Mouse (Mus musculus) embryonic facial prominence, embryonic 10.5 days (tissue): ENCODE measurements around the gene Mn1. TPM values are rescaled to one million over a fixed set of nuclear protein-coding genes. Genes with fewer than 3 reads are reported as not detected.

Experiments used
- DNase-seq: peaks from one replicate; pipeline ENCODE4 v3.0.0-alpha.2; 2017; ENCODE audit warnings: low spot score
- H3K27ac ChIP-seq: fragments of 300-500 bp; sonication (generic); replicated peaks from 2 replicates; pipeline ENCODE4 v1.5.1; 2016; ENCODE audit warnings: mild to moderate bottlenecking
- H3K27me3 ChIP-seq: fragments of 300-500 bp; sonication (generic); replicated peaks from 2 replicates; pipeline ENCODE4 v1.6.1; 2016; ENCODE audit warnings: low read depth, mild to moderate bottlenecking; ENCODE audit not compliant: poor library complexity, severe bottlenecking
- H3K36me3 ChIP-seq: fragments of 300-500 bp; sonication (generic); replicated peaks from 2 replicates; pipeline ENCODE4 v1.6.1; 2016; ENCODE audit warnings: mild to moderate bottlenecking, moderate library complexity
- H3K4me1 ChIP-seq: fragments of 300-500 bp; sonication (generic); 2 replicates; pipeline ENCODE4 v1.6.1; 2016
- H3K4me3 ChIP-seq: fragments of 300-500 bp; sonication (generic); 2 replicates; pipeline ENCODE4 v1.5.1; 2016; ENCODE audit warnings: mild to moderate bottlenecking, moderate library complexity
- H3K9me3 ChIP-seq: fragments of 300-500 bp; sonication (generic); 2 replicates; pipeline ENCODE4 v1.6.1; 2016; ENCODE audit warnings: mild to moderate bottlenecking
- WGBS: fragments of 180-500 bp; shearing (Covaris S2); methylation state at CpG from one replicate; pipeline ENCODE4 v1.1.7; 2016; 5-methylcytosine and 5-hydroxymethylcytosine counted together
- polyA plus RNA-seq: library from polyadenylated mRNA; unstranded; fragments of >200 nt; fragmentation: Nextera tagmentation; extraction: Ambion mirVana; gene quantifications from 2 replicates; pipeline ENCODE4 v1.2.1, GENCODE M21; 2016

Mn1 gene
- 44.3 and 49.5 TPM in 2 replicates for polyA plus RNA-seq

- under 1% methylated on average over 88 of the region's 88 CpGs for WGBS
Measured at GRCm38 (mm10) chr5:111416591-111417374, at the start of gene Mn1. TSS of gene Mn1 (plus strand) at chr5:111417362.

GRCm38 (mm10) chr5:111367937-111368517, 49.1 kb upstream of the Mn1 start:
- 0 out of 2 replicates have a peak overlapping the region, but pooled peaks have one; percentile 26 for H3K27ac ChIP-seq

More at GRCm38 (mm10) chr5:111416591-111417374, at the start of gene Mn1:
- Histone ChIP-seq H3K27ac (peak within 1 kb of the TSS; percentile 99), H3K27me3 (peaks cover 52% of the 10 kb centered on the region), H3K4me1 (peaks cover 75% of the 10 kb centered on the region), H3K36me3 (peaks cover 37% of the 10 kb centered on the region), H3K9me3 (no peaks in the 10 kb centered on the region), H3K4me3 (peak within 1 kb of the TSS; percentile 99)
- DNase-seq: peak; percentile 98

GRCm38 (mm10) chr5:111368576-111368975, 48.6 kb upstream of the Mn1 start:
- no peak overlapping the region for H3K4me3 ChIP-seq
- H3K9me3 ChIP-seq: no peaks in the 10 kb centered on the region
- peaks cover 3% of the 10 kb centered on the region; the same call in 1 of the 2 replicates for H3K4me1 ChIP-seq
- no peak for DNase-seq
- no peak overlapping the region for H3K27ac ChIP-seq
- peaks cover 82% of the 10 kb centered on the region for H3K36me3 ChIP-seq
- WGBS: 85% methylated on average over 5 of the region's 5 CpGs
- H3K27me3 ChIP-seq: no peaks in the 10 kb centered on the region

More at GRCm38 (mm10) chr5:111367937-111368517, 49.1 kb upstream of the Mn1 start:
- Histone ChIP-seq H3K4me1 (peaks cover 3% of the 10 kb centered on the region; the same call in 1 of the 2 replicates), H3K9me3 (no peaks in the 10 kb centered on the region), H3K36me3 (peaks cover 82% of the 10 kb centered on the region), H3K4me3 (no peak overlapping the region), H3K27me3 (no peaks in the 10 kb centered on the region)
- DNase-seq: no peak
- 85% methylated on average over 11 of the region's 11 CpGs for WGBS

- Histone ChIP-seq H3K4me3 (no peak overlapping the region), H3K27ac (peak overlapping the region; percentile 26; the same call in 1 of the 2 replicates), H3K4me1 (peaks cover 34% of the 10 kb centered on the region), H3K9me3 (no peaks in the 10 kb centered on the region), H3K36me3 (peaks cover 97% of the 10 kb centered on the region), H3K27me3 (no peaks in the 10 kb centered on the region)
- 90% methylated on average over 4 of the region's 4 CpGs for WGBS
- DNase-seq: no peak
Measured at GRCm38 (mm10) chr5:111375616-111376015, 41.5 kb upstream of the Mn1 start.

GRCm38 (mm10) chr5:111376276-111377020, 40.7 kb upstream of the Mn1 start:
- Histone ChIP-seq H3K27ac (peak overlapping the region; percentile 26), H3K4me3 (no peak overlapping the region), H3K27me3 (no peaks in the 10 kb centered on the region), H3K9me3 (no peaks in the 10 kb centered on the region), H3K36me3 (peaks cover 97% of the 10 kb centered on the region), H3K4me1 (peaks cover 34% of the 10 kb centered on the region)
- peak; percentile 44 for DNase-seq
- WGBS: 78% methylated on average over 24 of the region's 24 CpGs

- peaks cover 93% of the 10 kb centered on the region for H3K36me3 ChIP-seq
- H3K4me1 ChIP-seq: peaks cover 38% of the 10 kb centered on the region
- WGBS: 69% methylated on average over 7 of the region's 7 CpGs
- no peaks in the 10 kb centered on the region for H3K9me3 ChIP-seq
- no peak for DNase-seq
- H3K27me3 ChIP-seq: no peaks in the 10 kb centered on the region
- peak overlapping the region; percentile 30; the same call in 1 of the 2 replicates for H3K27ac ChIP-seq
- no peak overlapping the region for H3K4me3 ChIP-seq
Measured at GRCm38 (mm10) chr5:111378126-111378993, 38.8 kb upstream of the Mn1 start.

GRCm38 (mm10) chr5:111383335-111383734, 33.8 kb upstream of the Mn1 start:
- Histone ChIP-seq H3K27me3 (no peaks in the 10 kb centered on the region), H3K27ac (no peak overlapping the region), H3K4me1 (peaks cover 26% of the 10 kb centered on the region), H3K4me3 (no peak overlapping the region), H3K9me3 (no peaks in the 10 kb centered on the region), H3K36me3 (peaks cover 96% of the 10 kb centered on the region)
- 70% methylated on average over 5 of the region's 5 CpGs for WGBS
- DNase-seq: no peak

- DNase-seq: no peak
- Histone ChIP-seq H3K36me3 (peaks cover 43% of the 10 kb centered on the region), H3K4me3 (no peak overlapping the region), H3K9me3 (no peaks in the 10 kb centered on the region), H3K27ac (no peak overlapping the region), H3K27me3 (no peaks in the 10 kb centered on the region), H3K4me1 (peaks cover 38% of the 10 kb centered on the region)
- WGBS: 91% methylated on average over 10 of the region's 10 CpGs
Measured at GRCm38 (mm10) chr5:111390911-111391310, 26.3 kb upstream of the Mn1 start.

- no peaks in the 10 kb centered on the region for H3K9me3 ChIP-seq
- no peak overlapping the region for H3K4me3 ChIP-seq
- peaks cover 37% of the 10 kb centered on the region for H3K36me3 ChIP-seq
- H3K27me3 ChIP-seq: no peaks in the 10 kb centered on the region
- H3K27ac ChIP-seq: no peak overlapping the region
- H3K4me1 ChIP-seq: peaks cover 43% of the 10 kb centered on the region
- WGBS: 92% methylated on average over 6 of the region's 6 CpGs
- DNase-seq: no peak
Measured at GRCm38 (mm10) chr5:111391485-111391884, 25.7 kb upstream of the Mn1 start.

GRCm38 (mm10) chr5:111393346-111394197, 23.6 kb upstream of the Mn1 start:
- peak; percentile 91 for DNase-seq
- peaks cover 16% of the 10 kb centered on the region for H3K27me3 ChIP-seq
- H3K36me3 ChIP-seq: peaks cover 17% of the 10 kb centered on the region
- no peaks in the 10 kb centered on the region for H3K9me3 ChIP-seq
- peaks cover 62% of the 10 kb centered on the region for H3K4me1 ChIP-seq
- 8% methylated on average over 17 of the region's 17 CpGs for WGBS
- H3K4me3 ChIP-seq: peak overlapping the region; percentile 48
- peak overlapping the region; percentile 88 for H3K27ac ChIP-seq
